Mouse (Mus musculus) spleen, postnatal 0 days (tissue): Measurements from ENCODE around the gene Defb23. TPM values are rescaled to one million over a fixed set of nuclear protein-coding genes. Genes with fewer than 3 reads are reported as not detected.

Experiments used
- polyA plus RNA-seq: library from polyadenylated mRNA; unstranded; fragments of >200 nt; fragmentation: Nextera tagmentation; extraction: Ambion mirVana; gene quantifications from 2 replicates; pipeline ENCODE4 v1.2.1, GENCODE M21; 2015

The Defb23 gene
- polyA plus RNA-seq, result not detected in 2 replicates

DNA sequence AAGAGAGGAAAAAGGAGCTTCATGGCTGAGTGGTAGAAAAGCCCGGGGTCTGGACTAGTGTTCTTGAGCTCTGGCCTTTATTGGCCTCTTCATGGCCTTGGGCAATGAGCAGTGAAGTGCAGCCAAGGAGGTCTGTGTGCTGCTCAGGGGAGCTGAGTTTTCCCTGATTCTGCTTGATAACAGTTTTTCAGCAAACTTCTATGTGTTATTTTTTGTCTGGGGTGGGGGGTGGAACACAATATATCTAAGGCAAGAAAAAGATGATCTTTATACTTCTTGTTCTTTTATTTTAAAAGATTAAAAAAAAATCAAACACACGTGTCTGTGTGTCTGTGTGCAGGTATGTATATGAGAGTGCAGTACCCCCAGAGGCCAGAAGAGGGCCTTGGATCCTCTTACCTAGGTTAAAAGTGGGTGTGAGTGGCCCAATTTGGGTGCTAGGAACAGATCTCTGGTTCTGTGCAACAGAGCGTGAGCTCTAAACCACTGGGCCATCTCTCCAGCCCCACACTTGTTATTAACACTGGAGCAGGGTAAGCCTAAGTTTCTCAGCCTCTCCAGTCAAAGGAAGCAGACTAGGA lies at the start of gene Defb23:
Gene Defb23 (minus strand): TSS at position 51 of the 581 bp plus-strand sequence.

DNA sequence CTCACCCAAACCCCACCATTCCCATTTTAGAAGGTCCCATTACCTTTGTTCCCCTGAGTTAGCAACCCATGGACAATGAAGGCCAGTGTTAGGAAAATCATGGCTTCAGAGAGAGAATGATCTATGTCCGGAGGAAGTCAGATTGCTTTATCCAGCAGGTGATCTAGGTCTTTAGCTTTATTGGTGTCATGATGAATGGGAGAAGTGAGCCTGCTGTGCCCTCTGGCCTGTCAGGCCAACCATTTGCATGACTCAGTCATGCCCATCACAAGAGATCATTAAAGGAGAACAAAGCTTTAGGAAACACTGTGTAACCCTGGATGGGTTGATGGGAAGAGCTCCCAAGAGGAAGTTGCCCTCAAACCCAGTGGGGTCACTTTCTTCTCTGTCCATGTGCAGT lies 47.2 kb upstream of the Defb23 start, which contains the start of gene Defb26:
Gene Defb26 (minus strand): TSS at position 101 of the 400 bp plus-strand sequence.

DNA sequence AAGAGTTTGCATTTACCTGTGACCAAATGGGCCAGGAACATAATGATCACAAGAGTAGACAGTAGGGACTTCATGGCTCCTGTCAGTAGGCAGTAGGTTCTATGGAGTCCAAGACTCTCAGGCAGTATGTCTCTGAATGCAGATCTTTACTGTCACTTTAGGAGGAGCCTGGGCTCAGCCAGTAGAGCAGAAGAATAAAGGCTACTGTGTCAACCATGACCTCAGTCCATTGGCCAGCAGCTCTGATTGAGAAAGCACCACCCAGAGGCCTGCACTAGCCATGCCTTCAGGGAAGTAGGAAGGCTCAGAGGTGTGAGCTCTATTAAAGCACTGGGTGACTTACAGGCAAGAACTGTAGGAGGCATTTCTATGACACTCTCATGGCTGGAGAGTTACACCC lies 25.6 kb upstream of the Defb23 start, which contains the start of gene Defb22:
Gene Defb22 (minus strand): TSS at position 101 of the 400 bp plus-strand sequence.

DNA sequence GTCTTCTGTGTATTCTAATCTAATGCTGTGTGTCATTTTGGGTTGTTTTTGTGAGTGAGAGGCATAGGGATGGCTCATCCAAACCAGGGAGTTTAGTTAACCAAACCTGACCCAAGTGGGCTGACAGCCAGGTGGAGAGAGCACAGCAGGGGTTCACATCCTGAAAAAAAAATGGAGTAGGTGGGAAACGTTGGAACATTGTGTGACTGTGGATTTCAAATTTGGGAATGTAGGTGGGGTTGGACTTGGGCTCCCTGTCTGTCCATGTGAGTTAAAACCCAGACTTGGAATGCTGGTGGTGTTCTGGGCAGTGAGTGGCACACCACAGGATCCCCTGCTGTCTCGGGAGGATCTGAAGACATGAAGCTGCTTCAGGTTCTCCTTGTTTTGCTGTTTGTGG lies 12.3 kb upstream of the Defb23 start, which contains the start of gene Defb20:
Gene Defb20 (plus strand): TSS at position 301 of the 400 bp plus-strand sequence.

DNA sequence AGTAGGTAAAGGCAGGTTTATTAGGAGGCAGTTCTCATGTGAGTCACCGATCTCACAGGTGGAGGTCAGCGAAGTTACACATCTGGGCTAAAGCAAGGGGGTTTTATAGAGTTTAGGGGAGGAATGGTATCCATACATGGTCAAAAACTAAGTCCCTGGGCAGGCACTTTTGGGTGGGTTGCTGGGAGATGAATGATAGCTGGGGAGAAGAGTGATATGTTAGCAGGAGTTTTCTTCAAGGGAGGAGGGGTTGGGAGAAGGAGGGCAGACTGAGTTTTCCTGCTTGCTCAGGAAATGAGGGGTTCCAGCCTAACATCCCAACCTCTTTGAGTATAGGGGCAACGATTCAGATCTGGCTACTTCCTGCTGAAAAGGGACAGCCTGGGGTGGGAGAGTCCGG lies 49.1 kb downstream of the Defb23 start, which contains the start of gene 6820408C15Rik:
Gene 6820408C15Rik (plus strand): TSS at position 301 of the 400 bp plus-strand sequence.

DNA sequence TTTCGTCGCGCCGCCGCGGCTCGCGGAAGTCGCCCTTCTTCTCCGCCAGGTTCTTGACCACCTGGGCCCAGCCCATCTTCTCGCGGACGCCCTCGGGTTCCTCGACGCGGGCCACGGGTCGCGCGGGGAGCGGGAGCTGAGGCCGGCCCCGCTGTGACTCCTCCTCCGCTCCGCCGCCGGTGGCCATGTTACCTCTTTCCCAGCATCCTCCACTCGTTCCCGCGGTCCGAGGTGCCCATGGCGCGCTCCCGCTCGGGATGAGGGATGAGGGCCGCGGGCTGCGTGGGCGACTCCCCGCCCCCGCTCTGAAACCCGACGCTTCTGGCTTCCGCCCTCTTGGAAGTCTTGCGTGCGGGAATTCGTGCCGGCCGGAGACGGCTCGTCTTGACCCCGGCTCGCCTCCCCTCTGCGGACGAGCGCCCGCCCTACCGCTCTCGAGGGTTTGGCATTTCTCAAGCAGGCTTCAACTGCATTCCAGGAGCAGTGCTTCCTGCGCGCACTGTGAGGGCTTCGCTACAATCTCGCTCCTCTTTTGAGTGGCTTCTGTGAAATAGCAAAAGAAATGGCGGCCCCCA lies 49.7 kb downstream of the Defb23 start, which contains the start of gene Zcchc3:
Gene Zcchc3 (minus strand): TSS at position 437 of the 575 bp plus-strand sequence.

Other genes with a start within 250 kb of the Defb23 start
- gene Csnk2a1, start 237.8 kb downstream of the Defb23 start, polyA plus RNA-seq, result 63.5 and 71.2 TPM in 2 replicates
- 14.9 and 18.5 TPM in 2 replicates for gene Tbc1d20, start 170.8 kb downstream of the Defb23 start, polyA plus RNA-seq
- gene Rbck1, start 132.0 kb downstream of the Defb23 start, polyA plus RNA-seq, result 65.4 and 71.0 TPM in 2 replicates
- gene Trib3, start 120.6 kb downstream of the Defb23 start, polyA plus RNA-seq, result 1.2 and 1.8 TPM in 2 replicates
- gene Nrsn2, start 88.0 kb downstream of the Defb23 start, polyA plus RNA-seq, result not detected in 2 replicates
- gene Sox12, start 66.6 kb downstream of the Defb23 start, polyA plus RNA-seq, result 3.5 and 3.9 TPM in 2 replicates
- gene Zcchc3, start 49.6 kb downstream of the Defb23 start, polyA plus RNA-seq, result 15.6 and 16.3 TPM in 2 replicates
- gene 6820408C15Rik, start 49.0 kb downstream of the Defb23 start, polyA plus RNA-seq, result 0.59 and 0.61 TPM in 2 replicates
- gene Defb20, start 12.4 kb upstream of the Defb23 start, polyA plus RNA-seq, result not detected in 2 replicates
- not detected in 2 replicates for gene Defb22, start 25.5 kb upstream of the Defb23 start, polyA plus RNA-seq
- gene Defb26, start 47.1 kb upstream of the Defb23 start, polyA plus RNA-seq, result not detected in 2 replicates
- gene Defb28, start 53.6 kb upstream of the Defb23 start, polyA plus RNA-seq, result not detected in 2 replicates
- not detected in 2 replicates for gene Defb29, start 75.5 kb upstream of the Defb23 start, polyA plus RNA-seq
- not detected in 2 replicates for gene Gm17416, start 104.7 kb upstream of the Defb23 start, polyA plus RNA-seq
- gene Defb21, start 108.1 kb upstream of the Defb23 start, polyA plus RNA-seq, result not detected in 2 replicates
- not detected in 2 replicates for gene Defb19, start 115.7 kb upstream of the Defb23 start, polyA plus RNA-seq
- gene Defb45, start 134.8 kb upstream of the Defb23 start, polyA plus RNA-seq, result not detected in 2 replicates
- not detected in 2 replicates for gene Defb36, start 139.7 kb upstream of the Defb23 start, polyA plus RNA-seq
- gene Defb25, start 158.4 kb upstream of the Defb23 start, polyA plus RNA-seq, result 0.80 TPM in 1 of 2 replicates, not detected in the other
- 9.0 and 12.1 TPM in 2 replicates for gene Rem1, start 162.3 kb upstream of the Defb23 start, polyA plus RNA-seq
- gene H13, start 204.8 kb upstream of the Defb23 start, polyA plus RNA-seq, result 57.9 and 64.3 TPM in 2 replicates
- gene Mcts2, start 222.4 kb upstream of the Defb23 start, polyA plus RNA-seq, result 15.8 and 17.5 TPM in 2 replicates